Mouse (Mus musculus) liver, embryonic 14.5 days (tissue): ENCODE data around the gene Kctd10. TPM values are rescaled to one million over a fixed set of nuclear protein-coding genes. Genes with fewer than 3 reads are reported as not detected.
A peak's percentile ranks its signal among the peaks of the same experiment; 100 is the strongest.

ENCODE experiments used
- ATAC-seq: fragments of 200-750 bp; cut with Nextera tagmentation; 2 replicates; pipeline ENCODE4 v1.8.0; 2017; ENCODE audit warnings: moderate number of reproducible peaks, mild to moderate bottlenecking, moderate library complexity; ENCODE audit not compliant: insufficient read depth
- DNase-seq, 3 experiments: peaks; one replicate each; pipeline ENCODE4 v3.0.0-alpha.2; 2012 to 2013; ENCODE audit warnings: low read depth in 3 of 3, low spot score in 3 of 3
- H3K27ac ChIP-seq: fragments of 300-500 bp; sonication (generic); 2 replicates; pipeline ENCODE4 v1.5.1; 2014; ENCODE audit warnings: moderate library complexity, mild to moderate bottlenecking, control low read depth, inconsistent platforms
- H3K27me3 ChIP-seq: fragments of 300-500 bp; sonication (generic); 2 replicates; pipeline ENCODE4 v1.6.1; 2014; ENCODE audit warnings: mild to moderate bottlenecking, low read length, moderate library complexity; ENCODE audit not compliant: control insufficient read depth, insufficient read depth
- H3K36me3 ChIP-seq: fragments of 300-500 bp; sonication (generic); replicated peaks from 2 replicates; pipeline ENCODE4 v1.6.1; 2014; ENCODE audit warnings: low read depth; ENCODE audit not compliant: control insufficient read depth, insufficient read depth
- H3K4me1 ChIP-seq, 2 experiments: fragments of 200-500 bp in 1 of 2; fragments of 300-500 bp in 1 of 2; sonication (generic) in 1 of 2; replicated peaks; 2 replicates each; pipeline ENCODE4 v1.6.1; 2012 to 2014; ENCODE audit warnings: antibody characterized with exemption in 1 of 2, inconsistent platforms in 1 of 2, low read length in 1 of 2; ENCODE audit not compliant: control insufficient read depth in 2 of 2, insufficient read depth in 2 of 2
- H3K4me2 ChIP-seq: fragments of 300-500 bp; sonication (generic); 2 replicates; pipeline ENCODE4 v1.6.1; 2014; ENCODE audit warnings: low read depth, mild to moderate bottlenecking, control low read depth, moderate library complexity
- H3K4me3 ChIP-seq, 2 experiments: fragments of 200-500 bp in 1 of 2; fragments of 300-500 bp in 1 of 2; sonication (generic) in 1 of 2; 2 replicates each; pipeline ENCODE4 v1.5.1; 2012 to 2014; ENCODE audit warnings: low read depth in 2 of 2, low read length in 2 of 2, mild to moderate bottlenecking in 2 of 2, control low read depth in 1 of 2, inconsistent platforms in 1 of 2, moderate library complexity in 1 of 2; ENCODE audit not compliant: insufficient read depth in 1 of 2
- H3K9ac ChIP-seq: fragments of 300-500 bp; sonication (generic); replicated peaks from 2 replicates; pipeline ENCODE4 v1.6.1; 2014; ENCODE audit warnings: mild to moderate bottlenecking, control low read depth, moderate library complexity
- H3K9me3 ChIP-seq: fragments of 300-500 bp; sonication (generic); 2 replicates; pipeline ENCODE4 v1.6.1; 2016; ENCODE audit warnings: low read length, mixed read lengths; ENCODE audit not compliant: control insufficient read depth
- CTCF ChIP-seq: IDR thresholded peaks from 2 replicates; pipeline ENCODE4 v1.5.1; 2016; ENCODE audit warnings: antibody characterized with exemption, low read depth, control low read depth
- EP300 ChIP-seq: IDR thresholded peaks from 2 replicates; pipeline ENCODE4 v1.6.1; 2016; ENCODE audit warnings: antibody characterized with exemption, low read depth
- WGBS: fragments of 180-500 bp; shearing (Covaris S2); extraction: QIAGEN DNeasy Blood & Tissue Kit; methylation state at CpG from one replicate; pipeline ENCODE4 v1.1.7; 2014; ENCODE audit not compliant: insufficient replicate concordance; 5-methylcytosine and 5-hydroxymethylcytosine counted together
- microRNA-seq: library from miRNA; unstranded; fragments of <30 nt; microRNA quantifications from one replicate; pipeline ENCODE4, GENCODE M21; 2016
- polyA plus RNA-seq, 2 experiments: library from polyadenylated mRNA; depleted of rRNA in 1 of 2; stranded (reverse) in 1 of 2; unstranded in 1 of 2; fragments of >200 nt; fragmentation: Nextera tagmentation in 1 of 2; extraction: Ambion mirVana in 1 of 2; gene quantifications; 2 replicates each; pipeline versions ENCODE4 v1.2.1 to v1.2.3; 2012 to 2014

The Kctd10 gene
- polyA plus RNA-seq, 2 experiments = 13.0 to 16.6 TPM

DNA sequence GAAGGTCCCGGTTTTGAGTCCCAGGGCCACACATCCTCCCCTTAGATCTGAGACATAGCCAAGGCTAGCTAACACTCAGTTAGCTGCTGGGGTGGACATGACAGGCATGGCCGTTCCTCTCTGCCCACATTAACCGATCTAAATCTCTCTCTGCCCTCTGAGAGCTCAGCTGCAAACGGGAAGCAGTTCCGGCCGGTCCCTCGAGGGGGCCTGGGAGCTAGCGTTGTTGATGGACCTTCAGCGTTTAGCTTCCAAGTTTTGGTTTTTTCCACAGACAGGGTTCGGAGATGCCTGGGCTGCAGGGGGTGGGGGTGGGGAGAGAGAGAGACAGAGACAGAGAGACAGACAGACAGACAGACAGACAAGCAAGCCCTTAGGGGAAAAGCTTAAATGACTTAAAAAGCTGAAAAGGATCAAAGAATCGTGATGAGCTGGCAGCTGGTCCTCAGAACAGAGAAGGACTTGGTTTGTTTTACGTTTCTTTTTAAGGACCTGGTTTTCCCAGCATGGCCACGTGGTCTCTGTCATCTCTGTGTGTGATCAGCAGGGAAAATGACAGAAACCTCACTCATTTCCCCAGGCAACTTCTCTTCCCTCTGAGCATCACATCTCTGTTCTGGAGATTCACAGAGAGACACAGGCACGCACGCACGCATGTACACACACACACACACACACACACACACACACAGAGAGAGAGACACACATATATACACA lies 56.4 kb downstream of the Kctd10 start:
- no peak for DNase-seq
- H3K4me2 ChIP-seq = no peak overlapping the region
- no peak overlapping the region for H3K27ac ChIP-seq
- H3K9me3 ChIP-seq = no peaks in the 10 kb centered on the region
- no peak overlapping the region for H3K9ac ChIP-seq
- ATAC-seq = no peak
- no peaks in the 10 kb centered on the region for H3K36me3 ChIP-seq
- H3K27me3 ChIP-seq = no peaks in the 10 kb centered on the region
- 20% methylated on average over 16 of the region's 16 CpGs for WGBS
- no peak overlapping the region for H3K4me3 ChIP-seq
- TF ChIP-seq EP300 (no peak), CTCF (peak; percentile 55)
- H3K4me1 ChIP-seq = no peaks in the 10 kb centered on the region

DNA sequence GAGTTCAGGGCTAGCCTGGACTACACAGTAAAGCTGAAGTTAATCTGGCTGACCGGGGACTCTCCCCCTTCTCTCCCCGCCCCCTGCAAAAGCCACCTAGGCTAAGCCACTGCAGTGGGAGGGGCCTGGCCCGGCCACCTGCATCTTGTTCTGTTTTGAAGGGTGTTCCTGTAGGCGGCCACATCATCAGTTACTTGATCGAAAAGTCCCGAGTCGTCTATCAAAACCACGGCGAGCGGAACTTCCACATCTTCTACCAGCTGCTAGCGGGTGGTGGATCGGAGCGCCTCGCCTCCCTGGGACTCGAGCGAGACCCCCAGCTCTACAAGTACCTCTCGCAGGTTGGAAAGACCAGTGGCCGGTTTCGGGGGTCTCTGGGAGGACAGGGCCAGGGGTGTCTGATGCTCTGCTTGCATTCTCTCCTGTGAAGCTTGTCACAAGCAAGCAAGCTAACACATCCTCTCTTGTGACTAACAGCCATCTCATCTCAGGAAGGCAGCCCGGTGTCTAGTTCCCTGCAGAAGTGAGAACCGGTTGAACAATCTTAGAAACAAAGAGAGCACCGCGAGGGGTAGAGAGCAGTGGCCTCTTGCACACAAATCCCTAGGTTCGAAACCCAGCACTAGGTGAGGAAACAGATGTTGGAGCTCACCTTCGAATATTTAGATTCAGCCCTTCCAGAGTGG lies 57.1 kb downstream of the Kctd10 start:
- H3K4me3 ChIP-seq = no peak overlapping the region
- DNase-seq = no peak
- no peaks in the 10 kb centered on the region for H3K9me3 ChIP-seq
- H3K36me3 ChIP-seq = no peaks in the 10 kb centered on the region
- 38% methylated on average over 25 of the region's 25 CpGs for WGBS
- TF ChIP-seq EP300 (no peak), CTCF (no peak)
- H3K9ac ChIP-seq = no peak overlapping the region
- H3K27me3 ChIP-seq = no peaks in the 10 kb centered on the region
- H3K27ac ChIP-seq = no peak overlapping the region
- ATAC-seq = no peak
- H3K4me1 ChIP-seq = no peaks in the 10 kb centered on the region
- H3K4me2 ChIP-seq = no peak overlapping the region

Small RNA genes within 50 kb of the gene (microRNA-seq; reads per million reads assigned to microRNA genes)
- gene Mir7027 = not detected

Other genes with a start within 250 kb of the Kctd10 start
- 0.22 and 0.29 TPM in 2 replicates for gene Acacb, start 234.0 kb downstream of the Kctd10 start, polyA plus RNA-seq (2012; rRNA removed)
- gene Acacb, start 234.0 kb downstream of the Kctd10 start, polyA plus RNA-seq (2014; fragmentation: Nextera tagmentation; extraction: Ambion mirVana) = 0.20 and 0.44 TPM in 2 replicates
- gene Foxn4, start 106.7 kb downstream of the Kctd10 start, polyA plus RNA-seq (2012; rRNA removed) = not detected in 2 replicates
- not detected in 2 replicates for gene Foxn4, start 106.7 kb downstream of the Kctd10 start, polyA plus RNA-seq (2014; fragmentation: Nextera tagmentation; extraction: Ambion mirVana)
- 0.14 and 0.19 TPM in 2 replicates for gene Myo1h, start 91.3 kb downstream of the Kctd10 start, polyA plus RNA-seq (2012; rRNA removed)
- 0.11 and 0.44 TPM in 2 replicates for gene Myo1h, start 91.3 kb downstream of the Kctd10 start, polyA plus RNA-seq (2014; fragmentation: Nextera tagmentation; extraction: Ambion mirVana)
- gene Ube3b, start 99 bp upstream of the Kctd10 start, polyA plus RNA-seq (2012; rRNA removed) = 12.9 and 13.9 TPM in 2 replicates
- 14.6 and 18.2 TPM in 2 replicates for gene Ube3b, start 99 bp upstream of the Kctd10 start, polyA plus RNA-seq (2014; fragmentation: Nextera tagmentation; extraction: Ambion mirVana)
- 7.1 and 7.2 TPM in 2 replicates for gene Mmab, start 63.6 kb upstream of the Kctd10 start, polyA plus RNA-seq (2012; rRNA removed)
- gene Mmab, start 63.6 kb upstream of the Kctd10 start, polyA plus RNA-seq (2014; fragmentation: Nextera tagmentation; extraction: Ambion mirVana) = 9.1 and 9.5 TPM in 2 replicates
- 20.2 and 21.6 TPM in 2 replicates for gene Mvk, start 63.8 kb upstream of the Kctd10 start, polyA plus RNA-seq (2012; rRNA removed)
- gene Mvk, start 63.8 kb upstream of the Kctd10 start, polyA plus RNA-seq (2014; fragmentation: Nextera tagmentation; extraction: Ambion mirVana) = 30.9 and 32.6 TPM in 2 replicates
- gene Fam222a, start 187.5 kb upstream of the Kctd10 start, polyA plus RNA-seq (2012; rRNA removed) = 0.63 and 0.71 TPM in 2 replicates
- 0.44 and 0.56 TPM in 2 replicates for gene Fam222a, start 187.5 kb upstream of the Kctd10 start, polyA plus RNA-seq (2014; fragmentation: Nextera tagmentation; extraction: Ambion mirVana)